Mouse (Mus musculus) urinary bladder, adult 18-20 months (tissue): ENCODE results near the gene Camkmt.

Experiments used
- DNase-seq, 2 experiments: peaks; one replicate each; pipeline ENCODE4 v3.0.0; 2022; ENCODE audit warnings: low spot score in 2 of 2, mixed read lengths in 2 of 2

Gene Camkmt

DNA sequence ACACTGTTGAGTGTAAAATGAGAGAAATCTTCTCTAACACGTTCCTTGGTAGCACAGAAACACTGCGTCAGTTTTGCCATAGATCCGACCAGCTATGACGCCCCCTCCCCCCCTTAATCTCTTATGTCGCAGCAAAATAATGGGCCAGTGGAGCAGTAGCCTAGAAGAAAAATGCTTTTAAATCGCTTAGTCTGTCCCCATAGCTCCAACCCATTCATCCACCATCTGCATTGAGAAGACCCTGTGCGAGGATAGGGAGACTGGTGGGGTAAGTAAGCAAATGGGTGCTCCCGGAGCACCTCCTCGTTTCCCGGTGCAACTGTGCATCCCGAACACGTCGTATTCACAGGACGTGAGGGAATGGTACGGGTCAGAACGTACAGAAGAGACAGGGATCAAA lies 731 bp upstream of the Camkmt start:
- no peak for DNase-seq

DNA sequence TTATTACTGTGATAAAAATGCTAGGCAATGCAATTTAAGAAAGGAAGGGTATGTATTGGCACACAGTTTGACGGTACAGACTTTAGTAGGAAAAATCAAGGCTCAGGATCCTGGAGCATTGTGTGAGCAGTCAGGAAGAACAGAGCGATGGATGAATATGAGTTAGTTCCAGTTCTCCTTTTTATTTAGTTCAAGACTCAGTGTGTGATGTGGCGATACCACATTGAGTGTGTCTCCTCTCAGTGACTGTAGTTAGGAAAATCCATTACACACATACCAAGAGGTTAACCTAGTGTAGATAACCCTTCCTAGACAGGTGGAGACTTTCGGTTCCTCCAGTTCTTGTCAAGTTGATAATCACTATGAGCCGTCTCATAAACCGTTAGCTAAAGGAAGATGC lies 1.4 kb downstream of the Camkmt start:
- no peak for DNase-seq

DNA sequence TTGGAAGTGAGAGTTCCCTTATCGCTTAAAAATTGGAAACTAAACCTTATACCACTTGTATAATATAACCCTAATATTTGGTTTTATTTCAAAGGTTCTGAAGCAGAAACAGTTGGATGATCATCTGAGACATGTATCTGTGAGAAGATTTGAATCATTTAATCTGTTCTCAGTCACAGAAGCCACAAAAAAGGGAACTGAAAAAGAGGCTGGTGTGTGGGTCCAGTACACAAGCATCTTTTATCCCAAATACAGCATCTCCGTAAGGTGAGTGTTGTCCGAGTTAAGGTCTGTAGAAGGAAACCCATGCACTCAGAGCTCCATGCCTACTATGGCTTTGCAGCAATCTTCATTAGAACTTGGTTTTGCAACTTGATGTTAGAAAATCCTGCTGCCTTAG lies 6.0 kb downstream of the Camkmt start:
- no peak for DNase-seq

DNA sequence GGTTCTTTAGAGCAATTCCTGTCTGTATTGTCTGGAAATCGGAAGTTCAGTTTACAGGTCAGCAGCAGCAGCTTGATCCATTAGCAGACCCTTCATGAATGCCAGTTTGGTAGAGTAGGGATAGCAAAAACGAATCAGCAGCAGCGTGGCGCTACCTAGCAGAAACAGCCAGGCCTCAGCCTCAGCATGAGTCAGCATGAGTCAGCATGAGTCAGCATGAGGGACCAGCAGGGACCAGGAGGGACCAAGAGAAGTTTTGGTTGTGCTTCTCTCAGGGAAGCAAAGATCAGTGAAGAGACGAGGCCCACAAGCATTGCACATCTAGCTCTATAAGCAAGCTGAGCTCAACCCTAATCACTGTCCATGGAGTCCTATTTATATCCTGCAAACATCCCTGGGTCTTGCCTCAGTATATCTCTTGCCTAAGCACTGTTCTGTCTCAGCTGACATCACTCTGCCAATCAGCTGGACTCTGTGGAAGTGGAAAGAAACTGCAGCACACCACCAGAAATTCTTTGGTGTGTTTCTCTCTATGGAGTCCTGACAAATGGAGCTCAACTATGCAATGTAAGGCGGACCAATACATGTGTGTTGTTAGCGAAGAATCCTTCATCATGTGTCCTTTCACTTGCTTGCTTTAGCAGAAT lies 8.4 kb downstream of the Camkmt start:
- DNase-seq: no peak

DNA sequence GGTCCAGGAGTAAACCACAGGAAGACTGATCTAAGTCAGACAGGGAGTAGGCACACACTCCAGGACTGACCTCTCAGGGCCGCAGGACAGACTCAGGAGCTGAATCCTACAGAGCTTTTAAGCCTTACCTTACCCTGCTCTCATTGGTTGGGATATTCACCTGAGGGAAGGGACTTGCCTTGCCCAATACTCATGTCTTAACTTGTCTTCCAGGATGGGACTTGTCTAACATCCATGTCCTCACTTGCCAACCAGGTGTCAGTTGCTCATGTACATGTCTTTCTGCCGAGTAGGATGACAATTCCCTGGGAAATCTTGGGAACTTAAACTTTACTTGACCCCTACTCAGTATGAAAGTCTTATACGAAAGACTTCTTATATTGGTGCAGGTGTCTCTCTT lies 9.9 kb downstream of the Camkmt start:
- DNase-seq: no peak

DNA sequence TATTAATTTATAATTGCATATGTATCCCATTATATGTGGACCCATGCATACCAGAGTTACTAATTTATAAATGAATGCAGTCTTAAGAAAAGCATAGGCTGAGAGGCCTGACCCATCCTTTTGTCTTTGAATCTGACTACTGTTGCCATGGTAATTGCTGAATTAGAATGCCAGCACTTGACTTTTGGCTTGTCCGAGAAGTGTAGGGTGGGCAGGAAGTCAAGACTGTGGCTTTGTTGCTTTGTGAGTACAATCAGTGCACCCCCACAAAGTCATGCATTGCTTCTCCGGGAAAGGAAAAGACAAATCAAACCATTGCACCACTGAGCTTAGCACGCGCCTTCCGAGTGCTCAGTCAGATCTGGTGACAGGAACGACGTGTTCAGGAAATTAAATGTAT lies 11.4 kb downstream of the Camkmt start:
- DNase-seq: no peak

DNA sequence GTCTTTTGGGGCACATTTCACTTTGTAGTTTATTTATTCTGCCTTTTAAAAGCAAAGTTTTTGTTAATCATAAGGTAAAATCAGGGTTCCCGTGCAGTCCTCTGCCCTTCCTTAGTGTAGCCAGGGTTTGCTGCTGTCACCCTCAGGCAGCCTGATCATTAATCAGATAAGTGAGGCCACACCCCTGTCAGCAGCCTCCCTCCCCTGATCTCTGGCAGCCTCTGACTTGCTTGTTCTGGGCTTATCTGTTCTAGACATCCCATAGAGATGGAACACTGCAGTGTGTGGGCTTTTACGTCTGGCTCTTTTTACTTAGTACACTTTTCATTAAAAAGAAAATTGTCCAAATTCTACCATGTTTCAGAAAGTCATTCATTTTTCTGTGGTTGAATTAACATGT lies 13.0 kb downstream of the Camkmt start:
- DNase-seq: no peak

DNA sequence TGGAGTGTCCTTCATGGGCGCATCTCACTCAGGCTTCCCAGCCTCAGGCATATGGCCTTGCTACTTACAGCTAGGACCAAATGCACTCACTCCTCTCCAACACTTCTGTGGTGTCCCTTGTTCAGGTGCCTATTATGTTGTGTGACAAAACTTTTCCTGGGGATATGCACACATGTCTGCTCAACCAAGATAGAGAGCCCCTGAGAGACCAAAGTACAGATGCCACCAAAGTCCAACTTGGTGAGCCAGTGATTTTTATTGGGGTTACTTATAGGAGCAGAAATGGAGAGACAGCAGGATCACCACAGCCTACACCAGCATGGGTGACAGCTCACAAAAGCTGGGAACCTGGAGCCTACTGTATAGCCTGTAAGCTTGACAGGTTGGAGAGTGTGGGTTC lies 20.3 kb downstream of the Camkmt start:
- no peak for DNase-seq

DNA sequence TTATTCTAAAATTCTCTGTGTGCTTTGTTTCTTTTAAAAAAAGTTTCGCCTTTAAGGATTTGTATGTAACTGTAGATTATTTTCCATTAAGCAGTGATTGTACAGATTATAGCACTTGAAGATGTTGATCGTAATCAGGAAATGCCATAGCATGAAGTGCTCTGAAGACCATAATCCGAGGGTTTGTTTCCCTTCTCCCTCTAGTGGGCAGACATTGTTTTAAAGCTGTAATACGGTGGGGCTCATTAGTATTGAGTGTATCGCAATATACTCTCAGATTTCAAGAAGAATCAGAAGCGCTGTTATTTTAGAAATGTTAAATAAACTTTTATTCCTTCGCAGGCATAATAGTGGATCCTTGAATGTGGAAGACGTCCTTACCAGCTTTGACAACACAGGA lies 23.1 kb downstream of the Camkmt start:
- no peak for DNase-seq

DNA sequence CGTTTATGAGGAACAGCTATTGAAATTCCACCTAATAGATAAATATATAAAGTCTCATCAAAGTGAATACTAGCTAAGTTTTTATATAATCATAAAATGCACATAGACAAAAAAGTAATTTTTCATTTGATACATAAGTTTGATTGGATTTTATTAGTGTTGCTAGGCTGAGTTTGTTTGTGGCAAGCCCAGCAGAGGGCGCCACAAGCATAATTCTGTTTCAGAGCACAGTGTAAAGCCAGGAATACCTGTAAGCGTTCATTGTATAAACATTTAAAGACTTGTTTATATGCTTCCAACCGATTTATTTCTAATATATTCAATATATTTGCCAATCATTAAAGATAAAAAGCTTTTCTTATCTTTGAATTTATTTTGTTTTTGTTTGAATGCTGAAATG lies 26.3 kb downstream of the Camkmt start:
- peak in 1 of 2 experiments; percentile 36 for DNase-seq

DNA sequence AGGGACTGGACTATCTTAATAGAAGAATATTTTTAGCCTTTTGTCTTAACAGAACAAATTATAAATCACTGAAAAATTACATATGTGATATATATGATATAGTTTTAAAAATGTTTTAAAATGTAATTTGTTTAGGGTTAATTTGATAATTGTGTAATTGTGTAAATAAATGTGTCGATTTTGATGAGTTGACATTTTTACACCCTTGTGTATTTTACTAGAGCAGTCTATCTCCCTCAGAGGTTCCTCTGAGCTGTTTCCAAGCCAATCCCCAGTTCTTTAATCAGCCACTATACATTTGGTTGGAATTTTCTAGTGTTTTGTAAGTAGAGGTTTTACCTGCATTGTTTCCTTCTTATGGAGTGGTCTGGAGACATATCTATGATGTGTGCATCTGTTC lies 48.0 kb downstream of the Camkmt start:
- no peak for DNase-seq

DNA sequence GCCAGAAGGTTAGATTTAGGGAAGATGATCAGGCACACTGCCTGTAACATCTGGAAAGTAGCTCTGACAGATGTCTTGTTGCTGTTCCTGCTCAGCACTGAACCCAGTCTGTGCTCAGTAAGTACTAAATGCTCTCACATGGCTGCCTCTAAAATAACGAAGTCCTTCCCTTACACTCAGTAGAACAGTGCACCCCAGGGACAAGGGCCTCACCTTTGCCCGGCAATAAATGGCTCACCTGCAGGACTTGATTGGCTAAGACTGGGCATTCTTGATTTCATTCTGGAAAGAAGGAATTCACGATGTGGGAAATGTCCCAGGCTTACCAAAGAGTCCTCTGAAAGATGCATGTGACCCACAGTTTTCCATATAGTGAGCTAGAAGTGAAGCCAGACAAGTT lies 51.3 kb downstream of the Camkmt start:
- DNase-seq: no peak

DNA sequence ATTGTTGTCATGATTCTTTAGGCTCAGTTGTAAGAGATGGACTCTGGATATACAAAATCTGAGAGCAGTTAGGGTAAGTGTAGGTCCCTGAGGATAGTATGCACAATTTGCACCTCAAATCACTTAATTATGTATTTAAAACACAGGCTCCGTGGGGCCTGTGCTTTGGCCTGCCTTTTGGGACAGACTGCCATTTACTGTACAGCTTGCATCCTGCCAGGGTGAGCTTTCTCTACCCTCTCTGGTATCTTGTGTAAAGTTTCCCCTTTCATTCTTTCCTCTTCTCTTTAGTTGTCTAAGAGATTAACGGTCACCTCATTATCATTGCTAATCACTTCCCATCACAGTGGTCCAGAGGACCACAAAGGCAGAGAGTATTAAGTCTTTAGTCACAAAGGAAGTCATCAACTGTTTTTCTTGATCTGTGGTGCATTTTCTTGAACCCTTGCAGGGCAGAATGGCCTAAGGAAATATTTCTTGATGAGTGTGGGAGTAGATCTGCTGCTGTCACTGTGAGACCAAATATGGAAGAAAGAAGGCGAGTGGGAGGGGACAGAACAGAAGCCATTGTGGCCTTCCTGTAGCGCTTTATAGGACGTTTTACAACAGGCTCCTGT lies 52.3 kb downstream of the Camkmt start:
- DNase-seq: no peak

DNA sequence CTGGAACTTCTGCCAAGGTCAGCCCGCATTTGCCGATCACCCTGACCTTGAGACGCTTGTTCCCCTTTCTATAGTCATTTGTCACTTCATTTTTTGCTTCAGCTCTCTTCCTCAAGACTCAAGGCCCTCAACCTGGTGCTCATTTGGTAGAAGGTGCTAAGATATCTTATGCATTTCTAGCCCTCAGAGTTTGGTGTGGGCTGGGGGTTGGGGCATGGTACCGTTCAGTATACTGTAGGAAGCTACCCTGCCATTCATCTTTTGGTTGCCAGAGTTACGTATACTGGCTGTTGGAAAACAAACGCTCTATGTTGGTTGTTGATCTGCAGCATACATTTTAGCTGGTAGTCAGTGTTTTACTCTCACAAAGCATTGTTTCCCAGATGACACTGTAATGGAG lies 53.8 kb downstream of the Camkmt start:
- DNase-seq: no peak

DNA sequence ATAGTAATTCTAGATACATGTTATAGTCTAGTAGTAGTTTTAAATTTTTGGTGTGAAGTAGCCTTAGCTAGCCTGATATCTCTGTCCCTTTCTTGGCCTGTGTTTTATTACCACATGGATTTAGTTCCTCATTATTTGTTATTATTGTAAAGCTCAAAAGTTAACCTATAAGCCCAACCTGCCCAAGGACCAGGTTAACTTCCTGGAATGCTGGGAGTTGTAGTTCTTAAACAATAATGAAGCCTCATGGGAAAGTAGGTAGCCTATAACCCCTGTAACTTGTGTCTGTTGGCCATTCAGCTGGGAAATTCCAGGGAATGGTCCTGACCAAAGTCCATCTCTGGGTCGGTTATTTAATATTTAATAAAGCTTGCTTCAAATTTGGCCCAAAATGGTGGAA lies 58.0 kb downstream of the Camkmt start:
- no peak for DNase-seq

DNA sequence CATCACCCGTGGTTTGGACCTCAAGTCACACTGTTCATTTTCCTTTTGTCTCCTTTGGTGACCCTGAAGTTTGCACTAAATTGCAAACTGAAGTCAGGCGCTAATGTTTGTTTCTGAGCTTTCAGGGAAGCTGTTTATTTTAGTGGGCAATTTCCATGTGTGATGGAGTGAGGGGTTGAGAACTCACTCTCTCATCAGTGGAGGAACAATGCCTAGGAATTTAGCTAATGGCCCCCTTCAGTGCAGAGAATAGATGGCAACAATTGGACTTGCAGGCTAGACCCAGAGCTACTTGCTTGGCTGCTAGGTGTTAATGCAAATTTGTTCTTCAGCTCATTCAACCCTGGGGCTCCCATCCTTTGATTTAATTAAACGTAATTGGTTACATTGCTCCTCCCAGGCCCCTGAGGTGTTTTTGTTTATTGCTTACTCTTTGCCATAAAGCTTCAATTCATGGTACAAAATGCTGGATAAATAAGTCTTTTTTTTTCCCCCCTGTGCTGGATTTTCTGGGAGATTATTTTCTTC lies 58.9 kb downstream of the Camkmt start:
- no peak for DNase-seq

DNA sequence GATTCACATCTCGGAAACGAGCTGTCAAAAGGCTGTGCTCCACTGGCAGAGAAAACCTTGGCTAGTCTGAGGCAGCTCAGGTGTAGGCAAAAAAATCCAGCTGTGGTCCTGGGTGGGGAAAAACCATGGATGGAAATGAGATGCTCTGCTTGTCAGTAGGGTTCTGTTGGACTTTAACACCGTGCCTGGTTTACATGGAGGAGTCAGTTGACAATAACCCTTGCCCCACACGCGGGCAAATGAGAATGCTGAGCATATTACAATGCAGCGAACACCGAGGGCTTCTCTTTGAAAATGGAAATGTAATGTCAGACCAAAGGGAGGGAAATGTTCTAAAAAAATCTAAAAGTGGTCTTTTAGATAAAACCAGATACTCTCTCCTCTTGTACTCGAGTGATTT lies 60.9 kb downstream of the Camkmt start:
- DNase-seq: no peak

DNA sequence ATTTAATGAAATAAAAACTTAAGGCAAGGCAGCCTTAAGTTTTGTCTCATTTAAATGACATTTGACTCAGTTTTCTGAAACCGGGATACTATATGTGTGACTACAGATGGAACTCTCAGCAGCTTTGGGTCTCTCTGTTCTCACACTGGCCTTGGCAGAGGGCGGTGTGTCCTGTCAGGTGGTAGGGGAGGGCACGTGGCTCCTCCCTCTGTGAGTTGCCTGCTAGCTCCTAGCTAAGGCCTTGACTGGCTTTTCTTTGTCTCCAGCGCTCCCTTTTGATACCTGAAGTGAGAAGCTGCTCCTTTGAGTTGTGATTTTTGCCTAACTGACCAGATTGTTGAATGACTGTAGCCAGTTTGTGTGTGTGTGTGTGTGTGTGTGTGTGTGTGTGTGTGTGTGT lies 67.8 kb downstream of the Camkmt start:
- DNase-seq: no peak

DNA sequence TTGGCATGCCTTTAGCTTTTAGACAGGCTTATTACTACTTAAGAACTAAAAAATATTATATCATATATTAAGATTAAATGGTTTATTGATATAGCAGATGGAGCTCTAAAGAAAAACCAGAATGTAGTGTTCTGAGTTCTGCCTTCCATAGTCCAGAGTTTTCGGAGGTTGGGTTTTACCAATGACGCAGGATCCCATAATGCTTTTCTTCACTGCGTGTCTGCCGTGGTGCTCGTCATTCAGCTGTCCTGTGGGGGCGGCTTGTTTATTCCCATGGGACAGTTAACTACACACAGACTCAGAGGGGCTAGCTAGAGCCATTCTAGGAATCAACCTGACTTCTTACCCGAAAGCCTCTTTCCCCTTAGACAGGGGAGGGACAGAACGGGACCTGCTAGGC lies 69.2 kb downstream of the Camkmt start:
- no peak for DNase-seq

DNA sequence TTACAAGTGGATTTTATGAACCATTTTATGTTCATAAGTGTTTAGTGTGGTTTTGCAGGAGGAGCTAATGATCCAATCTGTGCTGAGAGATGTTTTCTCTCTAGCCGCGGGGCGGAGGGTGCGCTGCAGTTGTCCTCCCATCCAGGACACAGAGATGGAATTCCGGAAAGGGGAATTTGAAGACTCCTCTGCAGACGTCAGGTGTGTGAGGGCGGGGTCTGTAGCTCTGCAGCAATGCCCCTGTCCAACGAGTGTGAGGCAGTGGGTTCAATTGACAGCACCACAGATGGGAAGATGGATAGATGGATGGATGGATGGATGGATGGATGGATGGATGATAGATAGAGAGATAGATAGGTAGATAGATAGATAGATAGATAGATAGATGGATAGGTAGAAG lies 70.4 kb downstream of the Camkmt start:
- DNase-seq: no peak

DNA sequence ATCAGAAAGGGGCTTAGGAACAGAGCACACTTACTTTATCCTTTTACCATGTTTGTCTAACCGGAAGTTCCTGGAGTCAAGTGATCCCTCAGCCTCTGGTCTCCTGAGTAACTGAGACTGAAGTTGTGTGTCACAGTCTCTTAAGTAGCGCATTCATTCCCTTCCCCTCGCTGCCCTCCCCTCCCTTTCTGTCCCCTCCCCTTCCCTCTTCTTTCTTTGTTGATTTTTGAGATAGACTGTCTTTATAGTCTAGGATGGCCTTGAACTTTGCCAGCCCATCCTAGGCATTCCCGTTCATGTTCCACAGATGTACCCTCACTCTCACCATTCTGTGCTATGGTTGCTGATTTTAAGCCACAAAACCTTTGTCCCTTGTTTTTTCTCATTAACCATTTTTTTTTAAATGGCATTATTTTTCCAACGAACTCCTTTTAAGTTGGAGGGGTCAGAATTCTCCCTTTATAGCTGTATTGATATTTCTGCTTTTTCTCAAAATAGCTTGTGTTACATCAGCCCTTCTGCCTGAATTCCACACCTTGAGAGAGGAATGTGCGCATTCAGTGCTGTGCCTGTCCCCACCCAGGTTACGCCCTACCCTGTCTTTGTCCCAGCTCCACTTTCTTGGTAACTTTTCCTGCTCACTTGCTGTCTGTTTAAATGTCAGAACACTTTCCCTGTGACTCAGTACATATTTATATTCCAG lies 72.4 kb downstream of the Camkmt start:
- DNase-seq: no peak

DNA sequence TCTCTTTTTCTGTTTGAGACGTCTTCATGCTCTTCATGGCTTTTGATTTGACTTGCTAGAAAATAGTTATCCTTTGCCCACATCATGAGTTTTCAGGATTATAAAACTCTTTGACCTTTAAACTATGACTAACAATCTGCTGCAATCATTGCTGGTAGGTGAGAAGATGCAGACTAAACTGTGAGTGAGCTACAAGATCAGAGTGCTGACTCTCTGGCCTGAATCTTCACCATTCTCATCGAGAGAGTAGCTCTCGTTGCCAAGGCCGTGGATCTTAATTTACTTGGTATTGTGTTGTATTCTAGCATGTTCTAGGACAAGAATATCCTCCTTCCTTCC lies 72.9 kb downstream of the Camkmt start:
- no peak for DNase-seq

DNA sequence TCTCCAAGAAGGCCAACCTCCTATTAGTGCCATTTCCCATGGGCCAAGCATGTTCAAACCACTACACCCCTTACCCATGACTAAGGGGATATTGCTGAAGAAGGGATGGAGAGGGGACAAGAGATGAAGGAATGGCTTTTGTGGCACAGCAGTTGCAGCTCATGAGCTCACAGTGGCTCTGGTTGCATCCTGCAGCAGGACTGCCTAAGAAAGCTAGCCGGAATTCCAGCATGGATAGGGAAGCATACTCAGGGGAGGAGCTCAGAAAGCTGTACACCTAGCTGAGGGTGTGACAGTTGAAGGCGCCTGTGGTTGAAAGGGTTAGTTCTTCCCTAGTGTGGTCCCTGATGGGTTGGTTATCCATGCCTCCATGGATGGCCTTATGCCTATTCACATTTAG lies 78.4 kb downstream of the Camkmt start:
- no peak for DNase-seq
